Mouse (Mus musculus) C2C12 (cell line): Measurements from ENCODE around the gene Brca1.
"Not testable (repeated sequence)": the region's sequence is repeated elsewhere in the genome, so short reads cannot be mapped to it uniquely, and the experiment has no call there.

Source experiments
- CEBPB ChIP-seq: IDR thresholded peaks from one replicate; pipeline ENCODE4 v1.6.1; 2011; ENCODE audit warnings: low read depth, mild to moderate bottlenecking, control low read depth, moderate library complexity
- CTCF ChIP-seq: IDR thresholded peaks from one replicate; pipeline ENCODE4 v1.5.1; 2011; ENCODE audit not compliant: control insufficient read depth, insufficient read depth, insufficient read length
- MAX ChIP-seq: IDR thresholded peaks from one replicate; pipeline ENCODE4 v1.6.1; 2011; ENCODE audit warnings: mild to moderate bottlenecking, control low read depth
- MYOD1 ChIP-seq: IDR thresholded peaks from one replicate; pipeline ENCODE4 v1.6.1; 2011; ENCODE audit warnings: low read depth; ENCODE audit not compliant: control insufficient read depth, insufficient read length

- TF ChIP-seq CEBPB, MYOD1, CTCF, MAX: not testable (repeated sequence)
These were observed 110.2 kb downstream of the Brca1 start for GRCm38 (mm10) chr11:101441450-101442126.
